8 mouse cellular contexts compared by ENCODE assay signal in the genomic region with DNA sequence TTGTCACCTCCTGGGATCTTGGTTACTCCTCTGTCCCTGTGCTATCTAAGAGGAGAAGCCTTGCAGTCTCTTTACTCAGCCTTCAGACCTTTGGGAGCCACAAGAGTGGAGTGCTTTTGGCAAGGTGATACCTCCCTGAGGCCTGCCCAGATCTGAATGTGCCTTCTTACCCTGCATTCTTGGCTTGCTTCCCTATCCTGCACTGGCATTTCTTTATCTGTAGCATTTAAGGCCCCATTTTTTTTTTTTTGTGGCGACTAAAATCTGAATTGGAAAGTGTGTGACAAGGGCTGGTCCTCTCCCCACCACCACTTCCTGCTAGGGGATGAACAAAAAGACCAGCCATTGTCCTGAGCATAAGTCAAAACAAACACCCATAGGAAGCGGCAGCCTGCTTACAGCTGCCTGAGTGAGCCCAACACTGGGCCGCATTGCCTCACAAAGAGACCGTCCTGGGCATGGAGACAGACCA.
A peak's percentile ranks its signal among the peaks of the same experiment; 100 is the strongest.
DNase-seq lines count a peak whose midpoint lies in the region; ATAC-seq and TF ChIP-seq lines count a peak whose summit lies in the region.

No protein-coding gene starts in this region.

- peak; percentile 61; the same call in 1 of the 2 replicates for ATAC-seq in heart, embryonic 12.5 days (ENCODE audit: insufficient number of reproducible peaks, low FRiP score)
- ATAC-seq in kidney, postnatal 0 days (replicated peaks; ENCODE audit: low FRiP score, low read depth), result no peak

- 0 out of 2 replicates have a peak overlapping the region, but pooled peaks have one; percentile 57 for H3K27ac ChIP-seq in brown adipose tissue, adult 24 weeks (replicated peaks; ENCODE audit: low read depth, low read length)
- peak overlapping the region; percentile 86 for H3K27ac ChIP-seq in heart, embryonic 12.5 days (ENCODE audit: poor library complexity, severe bottlenecking)
- peak overlapping the region; percentile 58; the same call in 1 of the 2 replicates for H3K27ac ChIP-seq in kidney, postnatal 0 days
- peak overlapping the region; percentile 85 for H3K27ac ChIP-seq in midbrain, embryonic 10.5 days (replicated peaks)

- WGBS in heart, embryonic 12.5 days, result 47% methylated on average over 4 of the region's 4 CpGs
- WGBS in kidney, postnatal 0 days, result 51% methylated on average over 4 of the region's 4 CpGs
- 26% methylated on average over 4 of the region's 4 CpGs for WGBS in midbrain, embryonic 10.5 days

- peaks cover 7% of the 10 kb centered on the region for H3K4me1 ChIP-seq in brown adipose tissue, adult 24 weeks (ENCODE audit: control insufficient read depth, insufficient read depth, insufficient read length, low read length)
- peaks cover 66% of the 10 kb centered on the region for H3K4me1 ChIP-seq in heart, embryonic 12.5 days (replicated peaks)
- H3K4me1 ChIP-seq in kidney, postnatal 0 days (replicated peaks; ENCODE audit: insufficient read depth, low read length), result peaks cover 45% of the 10 kb centered on the region
- H3K4me1 ChIP-seq in midbrain, embryonic 10.5 days, result peaks cover 66% of the 10 kb centered on the region

- peak; percentile 52 for DNase-seq in adrenal gland, postnatal 10 days
- DNase-seq in adrenal gland, adult 8-10 months, result no peak
- DNase-seq in kidney, postnatal 0 days (ENCODE audit: low spot score), result no peak
- peak; percentile 29 for DNase-seq in midbrain, embryonic 10.5 days (ENCODE audit: low spot score)
- DNase-seq in frontal cortex, postnatal 10 days (ENCODE audit: low spot score in 2 of 2), result no peak
- no peak for DNase-seq in spleen, postnatal 36 days (ENCODE audit: low spot score in 2 of 2)

- no peak for TF ChIP-seq CTCF in kidney, postnatal 0 days (IDR thresholded peaks at IDR 0.05; ENCODE audit: low read depth)

- H3K9me3 ChIP-seq in heart, embryonic 12.5 days (replicated peaks), result no peaks in the 10 kb centered on the region
- H3K9me3 ChIP-seq in kidney, postnatal 0 days (replicated peaks; ENCODE audit: low read length), result no peaks in the 10 kb centered on the region
- H3K9me3 ChIP-seq in midbrain, embryonic 10.5 days (replicated peaks), result no peaks in the 10 kb centered on the region

- no peaks in the 10 kb centered on the region for H3K36me3 ChIP-seq in heart, embryonic 12.5 days
- no peaks in the 10 kb centered on the region for H3K36me3 ChIP-seq in kidney, postnatal 0 days (ENCODE audit: insufficient read depth, low read length)
- peaks cover 9% of the 10 kb centered on the region; the same call in 1 of the 2 replicates for H3K36me3 ChIP-seq in midbrain, embryonic 10.5 days

- peak overlapping the region; percentile 74 for H3K9ac ChIP-seq in heart, embryonic 12.5 days
- H3K9ac ChIP-seq in kidney, postnatal 0 days (ENCODE audit: low read depth, low read length), result no peak overlapping the region

- no peak overlapping the region for H3K4me3 ChIP-seq in brown adipose tissue, adult 24 weeks (ENCODE audit: insufficient read depth, low read depth, low read length)
- H3K4me3 ChIP-seq in heart, embryonic 12.5 days, result no peak overlapping the region
- no peak overlapping the region for H3K4me3 ChIP-seq in kidney, postnatal 0 days (replicated peaks; ENCODE audit: low read depth, low read length)
- peak overlapping the region; percentile 27; the same call in 1 of the 2 replicates for H3K4me3 ChIP-seq in midbrain, embryonic 10.5 days

- peak overlapping the region; percentile 62 for H3K4me2 ChIP-seq in heart, embryonic 12.5 days
- no peak overlapping the region for H3K4me2 ChIP-seq in kidney, postnatal 0 days (ENCODE audit: low read length)

- H3K27me3 ChIP-seq in heart, embryonic 12.5 days (replicated peaks), result no peaks in the 10 kb centered on the region
- H3K27me3 ChIP-seq in kidney, postnatal 0 days (ENCODE audit: insufficient read depth, low read length), result no peaks in the 10 kb centered on the region
- no peaks in the 10 kb centered on the region for H3K27me3 ChIP-seq in midbrain, embryonic 10.5 days (ENCODE audit: low read depth, poor library complexity, severe bottlenecking)

Comparison
In these comparisons a context has a peak if more than half of its experiments do, and no peak if none do; other contexts are left out.
1. DNase-seq: peak in adrenal gland, postnatal 10 days (single experiment) and midbrain, embryonic 10.5 days (single experiment); none in adrenal gland, adult 8-10 months (single experiment), kidney, postnatal 0 days (single experiment), frontal cortex, postnatal 10 days (0 of 2) and spleen, postnatal 36 days (0 of 2).
2. Peak in every context shown above with its lines, with median percentiles within 50 percentile points of each other: H3K27ac ChIP-seq.